Mouse (Mus musculus): ENCODE measurements around the gene Ifrd2.

Gene Ifrd2

DNA sequence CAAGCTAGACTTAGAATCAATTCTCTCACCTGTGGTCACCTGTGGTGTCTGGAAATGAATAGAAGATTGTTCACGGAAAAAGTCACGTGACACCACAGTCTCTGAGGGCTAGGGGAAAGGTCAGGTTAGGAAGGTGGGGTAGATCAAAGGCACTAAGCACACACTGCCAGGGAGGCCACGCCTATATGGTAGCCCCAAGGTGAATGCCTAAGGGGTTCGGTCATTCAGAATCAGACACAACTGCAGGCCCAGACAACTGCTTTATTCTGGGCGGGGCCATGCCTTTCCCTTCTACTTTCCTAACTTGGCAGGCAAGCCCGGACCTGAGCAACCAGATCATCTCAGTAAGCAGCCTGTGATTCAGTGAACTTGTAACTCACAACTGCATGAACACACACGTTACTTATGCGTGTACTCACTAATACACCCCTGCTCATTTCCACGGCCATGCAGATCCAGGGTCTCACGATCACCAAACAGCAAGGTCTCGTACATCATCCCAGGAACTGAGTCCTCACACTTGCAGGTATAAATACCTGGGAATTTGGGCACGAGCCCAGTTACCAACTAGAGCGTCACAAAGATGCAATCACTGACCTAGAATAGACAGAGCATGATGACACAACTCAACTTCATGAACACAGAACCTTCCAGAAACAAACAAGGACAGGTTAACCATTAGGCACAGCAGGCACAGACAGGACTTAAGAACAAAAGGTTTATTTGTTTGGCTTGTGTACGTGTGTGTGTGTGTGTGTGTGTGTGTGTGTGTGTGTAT, 11.7 kb upstream of the Ifrd2 start:
- no peak for DNase-seq (ENCODE audit: low read depth, low spot score)

GRCm38 (mm10) chr9:107576357-107577107, 10.9 kb upstream of the Ifrd2 start, which contains the start of gene Hyal1:
Gene Hyal1, plus strand, starts transcription at chr9:107576927.
- DNase-seq (ENCODE audit: low read depth, low spot score): peak; percentile 73

DNA sequence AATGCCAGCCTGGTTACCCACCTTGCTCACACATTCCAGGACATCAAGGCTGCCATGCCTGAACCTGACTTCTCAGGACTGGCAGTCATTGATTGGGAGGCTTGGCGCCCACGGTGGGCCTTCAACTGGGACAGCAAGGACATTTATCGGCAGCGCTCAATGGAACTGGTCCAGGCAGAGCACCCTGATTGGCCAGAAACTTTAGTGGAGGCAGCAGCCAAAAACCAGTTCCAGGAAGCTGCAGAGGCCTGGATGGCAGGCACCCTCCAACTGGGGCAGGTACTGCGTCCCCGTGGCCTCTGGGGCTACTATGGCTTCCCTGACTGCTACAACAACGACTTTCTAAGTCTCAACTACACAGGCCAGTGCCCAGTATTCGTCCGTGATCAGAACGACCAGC, 9.6 kb upstream of the Ifrd2 start:
- DNase-seq (ENCODE audit: low read depth, low spot score): no peak

DNA sequence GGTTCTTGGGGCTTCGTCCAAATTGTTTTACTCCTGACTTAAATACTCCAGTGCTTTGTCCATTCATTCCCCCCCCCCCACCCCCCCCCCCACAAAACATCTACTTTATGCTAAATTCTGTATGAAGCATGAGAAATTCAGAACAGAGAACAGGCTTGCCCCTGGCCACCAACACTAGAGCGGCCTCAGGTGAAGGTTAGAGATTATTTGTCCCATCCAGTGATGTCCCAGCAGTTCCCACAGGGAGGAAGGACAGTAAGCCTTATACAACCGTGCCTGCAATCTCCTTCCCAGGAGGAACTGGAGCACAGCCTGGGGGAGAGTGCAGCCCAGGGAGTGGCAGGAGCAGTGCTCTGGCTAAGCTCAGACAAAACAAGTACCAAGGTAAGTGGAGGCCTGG, 8.9 kb upstream of the Ifrd2 start, which contains the start of gene Naa80:
TSS of gene Naa80 (plus strand) at position 301 of the 400 bp plus-strand sequence.
- DNase-seq (ENCODE audit: low read depth, low spot score): no peak

DNA sequence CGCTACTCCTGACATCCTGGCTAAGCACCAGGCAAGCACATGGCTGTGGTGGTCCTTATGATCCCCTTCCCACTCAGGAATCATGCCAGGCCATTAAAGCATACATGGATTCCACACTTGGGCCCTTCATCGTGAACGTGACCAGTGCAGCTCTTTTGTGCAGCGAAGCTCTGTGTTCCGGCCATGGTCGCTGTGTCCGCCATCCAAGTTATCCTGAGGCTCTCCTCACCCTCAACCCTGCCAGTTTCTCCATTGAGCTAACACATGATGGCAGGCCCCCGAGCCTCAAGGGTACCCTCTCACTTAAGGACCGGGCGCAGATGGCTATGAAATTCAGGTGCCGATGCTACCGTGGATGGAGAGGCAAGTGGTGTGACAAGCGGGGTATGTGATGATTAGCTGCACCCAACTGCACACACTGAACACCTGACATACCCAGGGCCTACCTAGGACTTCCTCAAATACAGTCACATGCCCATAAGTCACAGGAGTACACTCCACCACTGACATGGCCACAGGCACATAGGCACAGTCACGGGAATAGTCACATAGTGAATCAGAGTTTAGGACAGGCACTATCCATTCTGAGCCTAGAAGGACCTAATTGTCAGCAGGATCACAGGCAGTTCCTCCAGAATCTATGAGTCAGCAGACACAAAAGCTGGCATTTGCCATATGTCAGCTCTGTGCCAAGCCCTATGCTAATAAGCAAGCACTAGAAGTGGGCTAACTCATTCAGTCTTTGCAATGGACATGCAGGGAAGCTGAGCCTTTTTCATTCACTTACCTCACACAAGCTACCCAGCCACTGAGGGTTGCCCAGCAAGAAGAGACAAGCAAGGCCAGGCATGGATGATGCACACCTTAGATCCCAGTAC, 8.2 kb upstream of the Ifrd2 start:
- DNase-seq (ENCODE audit: low read depth, low spot score): no peak

- peak; percentile 61 for DNase-seq (ENCODE audit: low read depth, low spot score)
Measured at GRCm38 (mm10) chr9:107580501-107581317, 6.7 kb upstream of the Ifrd2 start, which contains the start of gene Hyal3. Gene Hyal3, plus strand, starts transcription at chr9:107580818.

GRCm38 (mm10) chr9:107581584-107581983, 5.9 kb upstream of the Ifrd2 start:
- no peak for DNase-seq (ENCODE audit: low read depth, low spot score)

DNA sequence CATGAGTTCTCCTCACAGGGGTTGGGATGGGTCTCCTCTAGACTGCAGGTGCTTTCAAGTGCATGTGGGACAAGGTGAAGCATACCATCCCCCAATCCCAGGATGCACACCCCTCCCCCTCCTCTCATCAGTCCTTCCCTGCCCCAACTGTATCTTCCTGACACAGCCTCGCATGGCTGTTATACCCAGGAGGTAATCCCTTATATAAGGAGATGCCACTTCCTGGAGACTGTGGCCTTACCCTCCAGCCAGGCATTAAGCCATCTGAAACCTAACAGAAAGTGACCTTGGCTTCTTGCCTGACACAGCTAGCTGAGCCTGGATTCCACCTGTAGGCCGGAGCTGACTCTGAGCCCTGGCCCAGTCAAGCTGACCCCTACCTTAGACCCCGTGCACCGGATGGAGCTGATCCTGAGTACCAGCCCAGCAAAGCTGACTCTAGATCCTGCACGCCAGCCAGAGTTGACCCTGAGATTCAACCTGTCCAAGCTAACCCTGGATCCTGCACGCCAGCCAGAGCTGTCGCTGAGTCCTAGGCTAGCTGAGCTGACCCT, 4.9 kb upstream of the Ifrd2 start:
- DNase-seq (ENCODE audit: low read depth, low spot score): no peak

- DNase-seq (ENCODE audit: low read depth, low spot score): no peak
Measured at GRCm38 (mm10) chr9:107583174-107583573, 4.3 kb upstream of the Ifrd2 start.

DNA sequence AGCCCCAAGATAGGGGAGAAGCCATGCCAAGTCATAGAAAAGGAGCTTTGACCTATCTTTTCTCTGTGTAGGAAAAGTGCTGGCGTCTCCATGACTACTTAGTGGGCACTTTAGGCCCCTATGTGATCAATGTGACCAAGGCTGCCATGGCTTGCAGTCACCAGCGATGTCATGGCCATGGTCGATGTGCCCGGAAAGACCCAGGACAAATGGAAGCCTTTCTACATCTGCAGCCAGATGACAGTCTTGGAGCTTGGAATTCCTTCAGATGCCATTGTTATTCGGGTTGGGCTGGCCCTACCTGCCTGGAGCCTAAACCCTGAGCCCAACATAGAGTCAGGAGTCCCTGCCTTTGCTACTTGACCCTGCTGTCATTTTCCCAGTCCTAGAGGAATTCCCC, 938 bp upstream of the Ifrd2 start:
- DNase-seq (ENCODE audit: low read depth, low spot score): no peak

GRCm38 (mm10) chr9:107587833-107588639, 594 bp downstream of the Ifrd2 start:
- no peak for DNase-seq (ENCODE audit: low read depth, low spot score)

DNA sequence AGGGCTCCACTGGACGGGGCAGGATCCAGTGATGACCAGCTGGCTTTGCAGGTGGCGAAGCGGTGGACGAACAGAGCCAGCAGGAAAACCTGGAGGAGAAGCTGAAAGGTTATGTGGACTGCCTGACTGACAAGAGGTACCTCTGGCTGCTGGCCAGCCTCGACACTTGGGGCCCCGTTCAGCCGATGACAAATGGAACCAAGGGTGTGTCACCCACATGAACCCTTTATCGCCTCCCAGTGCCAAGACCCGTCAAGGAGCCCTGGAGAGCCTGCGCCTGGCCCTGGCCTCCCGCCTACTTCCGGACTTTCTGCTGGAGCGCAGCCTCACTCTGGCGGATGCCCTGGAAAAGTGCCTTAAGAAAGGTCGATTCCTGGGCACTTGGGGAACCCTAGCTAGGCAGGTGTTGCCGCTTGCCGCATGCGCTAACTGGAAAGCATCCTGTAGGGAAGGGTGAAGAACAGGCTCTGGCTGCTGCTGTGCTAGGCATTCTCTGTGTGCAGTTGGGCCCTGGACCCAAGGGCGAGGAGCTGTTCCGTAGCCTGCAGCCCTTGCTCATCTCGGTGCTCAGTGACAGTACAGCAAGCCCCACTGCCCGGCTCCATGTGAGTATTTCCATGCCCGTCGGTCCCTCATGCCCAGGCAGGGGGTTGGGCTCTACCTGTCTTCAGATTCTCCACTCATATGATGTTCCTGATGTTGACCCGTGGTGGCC, 2.8 kb downstream of the Ifrd2 start:
- no peak for DNase-seq (ENCODE audit: low read depth, low spot score)

GRCm38 (mm10) chr9:107590773-107591060, 3.3 kb downstream of the Ifrd2 start:
- no peak for DNase-seq (ENCODE audit: low read depth, low spot score)

GRCm38 (mm10) chr9:107593101-107593976, 5.9 kb downstream of the Ifrd2 start:
- no peak for DNase-seq (ENCODE audit: low read depth, low spot score)

- no peak for DNase-seq (ENCODE audit: low read depth, low spot score)
Measured at GRCm38 (mm10) chr9:107594281-107595062, 7.0 kb downstream of the Ifrd2 start.

DNA sequence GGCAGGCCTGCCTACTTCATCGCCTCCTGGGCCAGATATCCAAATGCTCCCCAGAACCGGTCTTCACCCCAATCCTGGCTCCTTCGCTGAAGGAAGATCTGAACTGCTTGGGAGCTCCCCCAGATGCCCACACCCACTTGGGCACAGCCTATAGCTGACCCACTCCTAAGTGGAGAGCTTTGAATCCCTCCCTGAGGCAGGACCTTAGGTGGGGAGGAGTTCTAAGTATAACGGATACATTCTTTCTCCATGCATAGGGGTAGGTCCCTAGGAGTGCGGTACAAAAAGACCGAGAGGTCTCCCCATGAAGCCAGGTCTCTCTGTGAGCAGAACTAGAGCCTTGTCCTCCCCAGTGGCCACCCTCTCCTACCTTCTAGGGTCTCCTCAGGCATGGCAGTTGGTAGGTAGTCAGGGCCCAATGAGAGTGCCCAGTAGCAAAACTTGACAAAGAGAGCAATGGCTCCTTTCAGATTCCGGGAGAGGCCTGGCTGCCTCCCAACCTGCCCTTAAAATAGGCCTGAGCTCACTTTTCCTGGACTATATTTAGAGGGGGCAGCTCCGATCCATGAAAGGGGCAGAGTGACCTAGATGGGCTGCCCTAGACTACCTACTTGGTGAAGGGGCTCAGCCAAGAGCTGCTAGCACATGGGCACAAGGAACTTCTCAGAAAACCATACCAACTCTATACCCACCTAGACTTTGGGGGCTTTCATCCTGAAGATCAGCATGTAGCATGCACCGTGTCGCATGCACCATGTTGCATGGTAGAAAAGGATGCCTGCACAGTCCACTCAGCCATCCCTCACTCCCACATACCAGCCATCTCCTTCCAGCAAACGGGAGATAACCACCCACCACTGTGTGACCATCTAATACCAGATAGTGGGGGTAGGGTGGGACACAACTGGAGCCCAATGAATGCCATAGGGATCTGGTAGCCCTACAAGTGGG, 9.5 kb downstream of the Ifrd2 start:
- no peak for DNase-seq (ENCODE audit: low read depth, low spot score)
